Mouse (Mus musculus) liver, embryonic 14.5 days (tissue): ENCODE data around the gene Jak2.

ENCODE experiments used
- CTCF ChIP-seq: IDR thresholded peaks from 2 replicates; pipeline ENCODE4 v1.5.1; 2016; ENCODE audit warnings: antibody characterized with exemption, low read depth, control low read depth
- EP300 ChIP-seq: IDR thresholded peaks from 2 replicates; pipeline ENCODE4 v1.6.1; 2016; ENCODE audit warnings: antibody characterized with exemption, low read depth

- TF ChIP-seq CTCF (no peak), EP300 (no peak)
These were observed 41.7 kb upstream of the Jak2 start for GRCm38 (mm10) chr19:29209898-29210297.
